Mouse (Mus musculus): ENCODE data around the gene E130114P18Rik. TPM values are rescaled to one million over a fixed set of nuclear protein-coding genes. Genes with fewer than 3 reads are reported as not detected.

E130114P18Rik gene
- under 1 TPM in 1 of 2 experiments, not detected in 1; 0.39 TPM for polyA plus RNA-seq (2017; shearing (Covaris generic))

DNA sequence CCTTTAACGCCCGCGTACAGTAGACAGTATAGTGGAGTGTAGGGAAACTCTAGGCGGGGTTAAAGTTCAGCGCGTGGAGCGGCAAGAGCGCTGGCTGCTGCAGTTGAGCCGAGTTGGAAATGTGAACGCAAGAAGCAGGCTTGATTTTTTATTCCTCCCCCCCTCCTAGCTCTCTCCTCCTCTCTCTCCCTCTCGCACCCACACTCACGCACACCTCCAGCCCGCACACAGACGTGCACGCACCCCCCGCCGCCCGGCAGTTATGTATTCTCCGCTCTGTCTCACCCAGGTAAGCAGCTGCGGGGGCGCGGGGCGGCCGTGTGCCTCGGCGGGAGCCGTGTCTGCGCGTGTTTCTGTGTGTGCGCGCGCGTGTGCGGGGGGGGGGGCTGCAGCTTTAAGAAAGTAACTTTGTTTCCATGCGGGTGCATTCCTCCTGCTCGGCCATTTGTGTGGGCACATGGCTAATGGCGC, at the start of gene E130114P18Rik:
TSS of gene E130114P18Rik (minus strand) at position 373 of the 471 bp plus-strand sequence.

DNA sequence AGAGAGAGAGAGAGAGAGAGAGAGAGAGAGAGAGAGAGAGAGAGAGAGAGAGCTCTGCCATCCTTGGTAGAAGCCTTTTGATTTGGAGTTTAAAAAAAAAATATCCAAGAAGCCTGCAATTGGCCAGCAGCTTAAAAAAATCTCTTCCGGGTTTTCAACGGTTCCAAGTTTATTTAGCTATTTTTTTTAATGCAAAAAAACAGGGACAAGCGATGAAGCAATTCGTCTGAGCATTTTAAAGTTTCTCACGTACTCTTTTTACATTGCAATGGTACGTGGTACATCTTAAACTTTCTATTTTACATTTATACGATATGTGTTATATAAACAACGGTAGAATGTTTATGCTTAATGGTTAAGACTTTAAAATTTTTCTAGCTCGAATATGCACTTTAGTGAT, 5.2 kb downstream of the E130114P18Rik start, which contains the start of gene Nfia:
TSS of gene Nfia (plus strand) at position 94 of the 400 bp plus-strand sequence.

Other genes with a start within 250 kb of the E130114P18Rik start
- gene Nfia, start 5.3 kb downstream of the E130114P18Rik start, polyA plus RNA-seq (2017; shearing (Covaris generic)): 1 to 10 TPM; 5.7 to 7.8 TPM

Data from inflammation-experienced regulatory T-cells (primary cell).